Mouse (Mus musculus): ENCODE results near the gene Slc35f3. TPM values are rescaled to one million over a fixed set of nuclear protein-coding genes. Genes with fewer than 3 reads are reported as not detected.

Slc35f3 gene
- polyA plus RNA-seq, 1 experiment = not detected

GRCm38 (mm10) chr8:126324931-126325330 lies 26.6 kb downstream of the Slc35f3 start:
- Histone ChIP-seq H3K4me1 (ENCODE audit: control insufficient read depth, insufficient read depth, low read length) (no peaks in the 10 kb centered on the region), H3K4me3 (ENCODE audit: insufficient read depth, low read length) (no peak overlapping the region), H3K27ac (ENCODE audit: insufficient read depth, low read depth, low read length) (no peak overlapping the region)
- TF ChIP-seq CTCF (IDR thresholded peaks at IDR 0.05; ENCODE audit: low read depth, low read length) = no peak
- no peak for TF ChIP-seq POLR2A (IDR thresholded peaks at IDR 0.05; ENCODE audit: borderline replicate concordance, low read depth, low read length)

- H3K27ac ChIP-seq (ENCODE audit: insufficient read depth, low read depth, low read length) = no peak overlapping the region
- no peaks in the 10 kb centered on the region for H3K4me1 ChIP-seq (ENCODE audit: control insufficient read depth, insufficient read depth, low read length)
- TF ChIP-seq CTCF (IDR thresholded peaks at IDR 0.05; ENCODE audit: low read depth, low read length) (no peak), POLR2A (IDR thresholded peaks at IDR 0.05; ENCODE audit: borderline replicate concordance, low read depth, low read length) (no peak)
Observed at GRCm38 (mm10) chr8:126326136-126326535, 27.8 kb downstream of the Slc35f3 start.

GRCm38 (mm10) chr8:126326731-126327130 lies 28.4 kb downstream of the Slc35f3 start:
- TF ChIP-seq POLR2A (IDR thresholded peaks at IDR 0.05; ENCODE audit: borderline replicate concordance, low read depth, low read length) (no peak), CTCF (IDR thresholded peaks at IDR 0.05; ENCODE audit: low read depth, low read length) (no peak)
- Histone ChIP-seq H3K4me1 (ENCODE audit: control insufficient read depth, insufficient read depth, low read length) (no peaks in the 10 kb centered on the region), H3K27ac (ENCODE audit: insufficient read depth, low read depth, low read length) (no peak overlapping the region), H3K4me3 (ENCODE audit: insufficient read depth, low read length) (no peak overlapping the region)

More at GRCm38 (mm10) chr8:126326136-126326535, 27.8 kb downstream of the Slc35f3 start:
- no peak overlapping the region for H3K4me3 ChIP-seq (ENCODE audit: insufficient read depth, low read length)

GRCm38 (mm10) chr8:126327786-126328185 lies 29.4 kb downstream of the Slc35f3 start:
- H3K27ac ChIP-seq (ENCODE audit: insufficient read depth, low read depth, low read length) = no peak overlapping the region
- no peaks in the 10 kb centered on the region for H3K4me1 ChIP-seq (ENCODE audit: control insufficient read depth, insufficient read depth, low read length)
- TF ChIP-seq POLR2A (IDR thresholded peaks at IDR 0.05; ENCODE audit: borderline replicate concordance, low read depth, low read length) (no peak), CTCF (IDR thresholded peaks at IDR 0.05; ENCODE audit: low read depth, low read length) (no peak)
- no peak overlapping the region for H3K4me3 ChIP-seq (ENCODE audit: insufficient read depth, low read length)

GRCm38 (mm10) chr8:126338864-126339263 lies 40.5 kb downstream of the Slc35f3 start:
- TF ChIP-seq CTCF (IDR thresholded peaks at IDR 0.05; ENCODE audit: low read depth, low read length) = no peak
- no peak for TF ChIP-seq POLR2A (IDR thresholded peaks at IDR 0.05; ENCODE audit: borderline replicate concordance, low read depth, low read length)
- Histone ChIP-seq H3K4me3 (ENCODE audit: insufficient read depth, low read length) (no peak overlapping the region), H3K4me1 (ENCODE audit: control insufficient read depth, insufficient read depth, low read length) (no peaks in the 10 kb centered on the region), H3K27ac (ENCODE audit: insufficient read depth, low read depth, low read length) (no peak overlapping the region)

- H3K27ac ChIP-seq (ENCODE audit: insufficient read depth, low read depth, low read length) = no peak overlapping the region
- TF ChIP-seq CTCF (IDR thresholded peaks at IDR 0.05; ENCODE audit: low read depth, low read length) (no peak), POLR2A (IDR thresholded peaks at IDR 0.05; ENCODE audit: borderline replicate concordance, low read depth, low read length) (no peak)
- no peaks in the 10 kb centered on the region for H3K4me1 ChIP-seq (ENCODE audit: control insufficient read depth, insufficient read depth, low read length)
- no peak overlapping the region for H3K4me3 ChIP-seq (ENCODE audit: insufficient read depth, low read length)
Observed at GRCm38 (mm10) chr8:126339357-126339756, 41.0 kb downstream of the Slc35f3 start.

- Histone ChIP-seq H3K4me1 (ENCODE audit: control insufficient read depth, insufficient read depth, low read length) (no peaks in the 10 kb centered on the region), H3K27ac (ENCODE audit: insufficient read depth, low read depth, low read length) (no peak overlapping the region), H3K4me3 (ENCODE audit: insufficient read depth, low read length) (no peak overlapping the region)
- TF ChIP-seq CTCF (IDR thresholded peaks at IDR 0.05; ENCODE audit: low read depth, low read length) (no peak), POLR2A (IDR thresholded peaks at IDR 0.05; ENCODE audit: borderline replicate concordance, low read depth, low read length) (no peak)
Observed at GRCm38 (mm10) chr8:126341200-126341599, 42.8 kb downstream of the Slc35f3 start.

- Histone ChIP-seq H3K27ac (ENCODE audit: insufficient read depth, low read depth, low read length) (no peak overlapping the region), H3K4me3 (ENCODE audit: insufficient read depth, low read length) (no peak overlapping the region), H3K4me1 (ENCODE audit: control insufficient read depth, insufficient read depth, low read length) (no peaks in the 10 kb centered on the region)
- TF ChIP-seq POLR2A (IDR thresholded peaks at IDR 0.05; ENCODE audit: borderline replicate concordance, low read depth, low read length) = no peak
- no peak for TF ChIP-seq CTCF (IDR thresholded peaks at IDR 0.05; ENCODE audit: low read depth, low read length)
Observed at GRCm38 (mm10) chr8:126343427-126343826, 45.1 kb downstream of the Slc35f3 start.

- no peak for TF ChIP-seq CTCF (IDR thresholded peaks at IDR 0.05; ENCODE audit: low read depth, low read length)
- no peak for TF ChIP-seq POLR2A (IDR thresholded peaks at IDR 0.05; ENCODE audit: borderline replicate concordance, low read depth, low read length)
- H3K4me1 ChIP-seq (ENCODE audit: control insufficient read depth, insufficient read depth, low read length) = no peaks in the 10 kb centered on the region
- no peak overlapping the region for H3K27ac ChIP-seq (ENCODE audit: insufficient read depth, low read depth, low read length)
- no peak overlapping the region for H3K4me3 ChIP-seq (ENCODE audit: insufficient read depth, low read length)
Observed at GRCm38 (mm10) chr8:126345100-126345499, 46.7 kb downstream of the Slc35f3 start.

GRCm38 (mm10) chr8:126353259-126353658 lies 54.9 kb downstream of the Slc35f3 start:
- no peaks in the 10 kb centered on the region for H3K4me1 ChIP-seq (ENCODE audit: control insufficient read depth, insufficient read depth, low read length)
- H3K27ac ChIP-seq (ENCODE audit: insufficient read depth, low read depth, low read length) = no peak overlapping the region
- H3K4me3 ChIP-seq (ENCODE audit: insufficient read depth, low read length) = no peak overlapping the region
- no peak for TF ChIP-seq POLR2A (IDR thresholded peaks at IDR 0.05; ENCODE audit: borderline replicate concordance, low read depth, low read length)
- no peak for TF ChIP-seq CTCF (IDR thresholded peaks at IDR 0.05; ENCODE audit: low read depth, low read length)

- Histone ChIP-seq H3K4me3 (ENCODE audit: insufficient read depth, low read length) (no peak overlapping the region), H3K27ac (ENCODE audit: insufficient read depth, low read depth, low read length) (no peak overlapping the region), H3K4me1 (ENCODE audit: control insufficient read depth, insufficient read depth, low read length) (no peaks in the 10 kb centered on the region)
- no peak for TF ChIP-seq CTCF (IDR thresholded peaks at IDR 0.05; ENCODE audit: low read depth, low read length)
- no peak for TF ChIP-seq POLR2A (IDR thresholded peaks at IDR 0.05; ENCODE audit: borderline replicate concordance, low read depth, low read length)
Observed at GRCm38 (mm10) chr8:126357946-126358345, 59.6 kb downstream of the Slc35f3 start.
